Mouse (Mus musculus) megakaryocyte, adult 5-6 weeks (primary cell): ENCODE measurements around the gene Gm20422. TPM values are rescaled to one million over a fixed set of nuclear protein-coding genes. Genes with fewer than 3 reads are reported as not detected.

Experiments used
- ATAC-seq: 2 replicates; pipeline ENCODE4 v1.8.0; 2016; ENCODE audit warnings: mild to moderate bottlenecking, inconsistent platforms; ENCODE audit not compliant: poor library complexity, severe bottlenecking
- total RNA-seq, 2 experiments: library from RNA; stranded (forward) in 1 of 2; stranded (reverse) in 1 of 2; fragments of 153-499, 151-499 nt in 1 of 2; fragments of 221-1000, 200-1000 nt in 1 of 2; gene quantifications; 2 replicates each; pipeline versions ENCODE4 v1.2.3 to v1.2.4; 2015 to 2017

Gm20422 gene
- not detected in 2 replicates for total RNA-seq (2015)
- total RNA-seq (2017): 0.33 and 0.45 TPM in 2 replicates

DNA sequence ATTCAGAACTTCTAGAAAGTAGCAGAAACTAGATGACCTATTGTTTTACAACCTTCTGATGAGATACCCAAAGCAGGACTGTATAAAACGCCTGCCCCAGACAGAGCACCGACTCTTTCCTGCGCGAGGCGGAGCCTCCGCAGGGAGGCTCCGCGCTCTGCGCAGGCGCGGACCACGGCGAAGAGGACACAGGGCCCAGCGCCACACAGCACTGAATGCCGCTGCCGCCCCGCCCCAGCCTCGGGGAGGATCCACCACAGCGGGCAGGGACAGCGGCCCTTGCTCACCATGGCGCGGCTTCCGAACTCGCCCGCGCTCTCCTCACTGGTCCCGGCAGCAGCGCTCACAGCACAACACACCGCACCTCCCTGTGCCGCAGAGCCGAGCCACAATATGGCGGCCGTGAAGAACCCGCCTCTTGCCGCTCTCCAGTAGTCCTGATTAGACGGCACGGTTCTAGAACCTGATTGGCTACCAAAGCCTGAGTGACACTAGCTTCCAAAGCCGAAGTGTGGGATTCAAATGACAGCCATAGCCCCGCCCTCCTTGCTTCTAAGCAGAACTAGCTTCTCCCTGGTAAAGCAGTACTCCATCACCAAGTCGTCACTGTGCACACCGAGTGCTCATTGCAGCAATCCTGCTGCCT lies at the start of gene Gm20422:
Gm20422 (minus strand) TSS at position 384 of the 646 bp plus-strand sequence.
- peak; percentile 98 for ATAC-seq

GRCm38 (mm10) chr8:69822386-69823191 lies 47.9 kb upstream of the Gm20422 start, which contains the start of gene Lpar2:
TSS of gene Lpar2 (plus strand) at chr8:69822429.
- peak; percentile 55 for ATAC-seq

GRCm38 (mm10) chr8:69821971-69822385 lies 47.3 kb upstream of the Gm20422 start:
- ATAC-seq: no peak

DNA sequence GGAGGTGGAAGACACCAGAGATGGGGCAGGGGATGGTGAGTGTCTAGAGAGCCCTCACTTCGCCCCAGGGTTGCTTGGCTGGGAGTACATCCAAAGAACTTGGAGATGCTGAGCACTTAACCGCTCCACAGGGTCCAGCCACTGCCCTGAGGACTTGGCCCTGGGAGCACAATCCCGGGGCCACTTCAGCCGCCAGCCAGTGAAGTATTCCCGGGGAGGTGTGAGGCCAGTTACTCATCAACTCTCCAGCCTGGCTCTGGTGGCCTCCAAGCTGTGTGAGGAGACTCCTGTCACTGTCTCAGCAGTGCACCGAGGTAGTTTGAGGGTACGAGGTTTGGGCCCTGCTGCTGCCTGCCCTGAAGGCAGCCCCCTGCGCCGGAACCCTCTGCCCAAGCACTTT lies 45.8 kb upstream of the Gm20422 start:
- ATAC-seq: no peak

- no peak for ATAC-seq
Observed at GRCm38 (mm10) chr8:69815396-69815795, 40.7 kb upstream of the Gm20422 start.

DNA sequence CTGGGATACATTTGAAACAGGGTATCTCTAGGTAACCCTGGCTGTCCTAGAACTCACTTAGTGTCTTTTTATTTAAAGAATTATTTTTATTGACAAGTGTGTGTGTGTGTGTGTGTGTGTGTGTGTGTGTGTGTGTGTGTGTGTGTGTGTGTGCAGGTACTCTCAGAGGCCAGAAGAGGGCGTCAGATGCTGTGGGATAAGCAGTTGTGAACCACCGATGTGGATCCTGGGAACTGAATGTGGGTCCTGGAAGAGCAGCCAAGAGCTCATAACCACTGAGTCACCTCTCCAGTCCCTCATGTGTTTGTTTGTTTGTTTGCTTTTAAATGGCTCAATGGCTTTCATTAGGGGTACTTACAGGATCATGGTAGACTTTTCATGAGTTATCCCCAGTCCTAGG lies 40.2 kb upstream of the Gm20422 start:
- no peak for ATAC-seq

GRCm38 (mm10) chr8:69809820-69810219 lies 35.1 kb upstream of the Gm20422 start:
- no peak for ATAC-seq

GRCm38 (mm10) chr8:69808864-69809403 lies 34.2 kb upstream of the Gm20422 start:
- ATAC-seq: peak; percentile 81

DNA sequence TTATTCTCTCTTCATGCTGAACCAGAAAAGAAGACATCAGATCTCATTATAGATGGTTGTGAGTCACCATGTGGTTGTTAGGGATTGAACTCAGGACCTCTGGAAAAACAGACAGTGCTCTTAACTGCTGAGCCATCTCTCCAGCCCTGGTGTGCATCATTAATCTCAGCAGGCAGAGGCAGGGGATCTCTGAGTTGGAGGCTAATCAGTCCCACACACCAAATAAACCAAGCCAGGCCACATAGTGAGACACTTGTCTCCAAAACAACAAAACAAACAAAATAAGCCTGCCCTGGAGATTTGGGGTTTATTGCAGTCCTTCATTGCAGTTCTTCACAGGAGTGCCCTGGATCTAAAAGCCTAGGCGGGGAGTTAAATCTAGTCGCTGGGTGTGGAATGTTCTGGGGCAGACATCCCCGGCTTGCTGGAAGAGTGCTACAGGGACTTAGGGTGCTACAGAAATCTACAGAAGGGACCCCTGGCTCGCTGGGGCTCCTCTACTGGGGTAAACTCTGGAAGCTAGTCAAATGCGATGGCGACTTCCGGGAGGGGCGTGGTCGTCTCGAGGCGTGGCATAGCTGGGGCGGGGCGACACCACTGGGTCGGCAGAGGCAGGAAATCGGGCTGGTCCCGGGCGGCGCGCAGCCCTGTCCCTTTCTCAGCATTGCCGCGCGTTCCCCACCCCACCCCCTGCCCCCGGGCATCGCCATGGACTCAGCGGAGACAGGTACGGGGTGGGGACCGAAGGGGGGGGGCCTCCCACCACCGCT lies 33.6 kb upstream of the Gm20422 start, which contains the start of gene Gmip:
Gmip (plus strand) TSS at position 586 of the 770 bp plus-strand sequence.
- peak; percentile 90 for ATAC-seq

GRCm38 (mm10) chr8:69807236-69807635 lies 32.5 kb upstream of the Gm20422 start:
- ATAC-seq: no peak

DNA sequence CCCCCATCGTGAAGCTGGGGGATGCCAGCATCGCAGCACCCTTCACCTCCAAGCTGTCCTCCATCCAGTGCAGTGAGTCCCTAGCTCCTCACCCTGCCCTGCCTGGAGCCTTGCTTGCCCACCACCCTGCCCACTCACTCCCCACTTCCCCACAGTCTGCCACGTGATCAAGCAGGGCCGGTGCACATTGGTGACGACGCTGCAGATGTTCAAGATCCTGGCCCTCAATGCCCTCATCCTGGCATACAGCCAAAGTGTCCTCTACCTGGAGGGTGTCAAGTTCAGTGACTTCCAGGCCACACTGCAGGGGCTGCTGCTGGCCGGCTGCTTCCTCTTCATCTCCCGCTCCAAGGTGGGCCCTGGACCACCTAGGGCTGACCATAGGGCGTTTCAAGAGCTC lies 30.8 kb upstream of the Gm20422 start:
- no peak for ATAC-seq

- no peak for ATAC-seq
Observed at GRCm38 (mm10) chr8:69805086-69805485, 30.4 kb upstream of the Gm20422 start.

GRCm38 (mm10) chr8:69804537-69804936 lies 29.9 kb upstream of the Gm20422 start:
- ATAC-seq: no peak

DNA sequence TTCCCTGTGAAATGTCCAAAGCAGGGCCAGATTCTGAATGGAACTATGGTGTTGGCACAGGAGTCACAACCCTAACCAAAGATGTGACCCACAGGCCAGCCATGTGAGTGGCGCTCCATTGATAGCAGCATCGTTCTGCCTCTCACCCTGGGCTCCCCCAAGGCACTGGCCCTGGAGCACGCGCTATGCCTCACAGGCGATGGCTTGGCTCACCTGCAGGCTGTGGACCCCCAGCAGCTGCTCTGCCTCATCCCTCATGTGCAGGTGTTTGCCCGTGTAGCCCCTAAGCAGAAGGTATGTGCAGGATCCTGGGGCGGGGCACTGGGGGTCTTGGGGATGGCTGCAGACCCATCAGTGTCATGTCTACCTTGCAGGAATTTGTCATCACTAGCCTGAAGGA lies 28.7 kb upstream of the Gm20422 start:
- no peak for ATAC-seq

DNA sequence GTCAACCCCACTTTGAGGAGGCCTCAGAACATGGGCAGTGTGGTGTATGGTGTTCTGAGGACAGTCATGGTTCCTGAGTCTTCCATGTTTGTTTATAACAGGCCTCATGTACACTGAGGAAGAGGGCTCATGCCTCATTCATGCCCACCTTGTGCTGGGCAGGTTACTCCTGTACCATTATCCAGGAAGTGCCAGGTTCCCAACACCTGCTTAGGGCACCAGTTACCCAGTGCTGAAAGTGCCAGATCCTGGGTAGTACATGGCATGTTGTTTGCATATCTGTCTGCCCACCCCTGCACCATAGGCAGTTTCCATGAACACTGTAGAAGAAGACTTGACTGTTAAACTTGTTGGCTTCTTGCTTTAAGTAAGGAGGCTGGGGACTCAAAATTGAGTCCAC lies 27.5 kb upstream of the Gm20422 start:
- ATAC-seq: no peak

- ATAC-seq: no peak
Observed at GRCm38 (mm10) chr8:69801796-69802195, 27.1 kb upstream of the Gm20422 start.

- ATAC-seq: no peak
Observed at GRCm38 (mm10) chr8:69799946-69800345, 25.3 kb upstream of the Gm20422 start.

DNA sequence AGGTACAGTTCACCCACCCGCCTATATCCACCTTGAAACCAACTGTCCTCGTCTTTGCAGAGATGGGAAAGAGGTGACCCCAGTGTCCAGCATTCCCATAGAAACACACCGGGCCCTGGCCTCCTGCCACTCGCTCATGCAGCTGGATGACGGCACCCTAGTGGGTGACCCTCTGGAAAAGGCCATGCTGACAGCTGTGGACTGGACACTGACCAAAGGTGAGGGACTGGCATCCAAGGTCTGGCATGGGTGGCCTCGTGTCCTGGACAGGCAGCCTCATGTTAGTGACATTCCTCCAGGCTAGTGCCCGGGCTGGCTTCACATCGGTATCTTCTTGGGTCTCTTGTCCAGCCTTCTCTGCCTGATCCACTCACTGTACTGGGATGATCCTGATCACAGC lies 24.6 kb upstream of the Gm20422 start:
- ATAC-seq: no peak

GRCm38 (mm10) chr8:69797661-69798060 lies 23.0 kb upstream of the Gm20422 start:
- ATAC-seq: no peak

GRCm38 (mm10) chr8:69796721-69797345 lies 22.1 kb upstream of the Gm20422 start:
- ATAC-seq: no peak

GRCm38 (mm10) chr8:69794901-69795300 lies 20.2 kb upstream of the Gm20422 start:
- no peak for ATAC-seq
